Mouse (Mus musculus) bone marrow, adult 2 months (tissue): ENCODE data around the gene Ascc1.

ENCODE experiments used
- CTCF ChIP-seq: fragments of 200-500 bp; IDR thresholded peaks from 2 replicates; pipeline ENCODE4 v1.5.1; 2011; ENCODE audit warnings: low read length, control low read depth; ENCODE audit not compliant: control insufficient read depth, insufficient read depth
- POLR2A ChIP-seq: fragments of 200-500 bp; IDR thresholded peaks from 2 replicates; pipeline ENCODE4 v1.6.1; 2011; ENCODE audit warnings: low read depth, mild to moderate bottlenecking, control low read depth, low read length, borderline replicate concordance; ENCODE audit not compliant: control insufficient read depth

GRCm38 (mm10) chr10:60077226-60077625 is 74.6 kb downstream of the Ascc1 start:
- no peak for TF ChIP-seq POLR2A
- no peak for TF ChIP-seq CTCF
